Mouse (Mus musculus): Measurements from ENCODE around the gene Iqce. TPM values are rescaled to one million over a fixed set of nuclear protein-coding genes. Genes with fewer than 3 reads are reported as not detected.

The Iqce gene
- total RNA-seq, 2 experiments from 2014 or later: 18.9 to 23.6 TPM

DNA sequence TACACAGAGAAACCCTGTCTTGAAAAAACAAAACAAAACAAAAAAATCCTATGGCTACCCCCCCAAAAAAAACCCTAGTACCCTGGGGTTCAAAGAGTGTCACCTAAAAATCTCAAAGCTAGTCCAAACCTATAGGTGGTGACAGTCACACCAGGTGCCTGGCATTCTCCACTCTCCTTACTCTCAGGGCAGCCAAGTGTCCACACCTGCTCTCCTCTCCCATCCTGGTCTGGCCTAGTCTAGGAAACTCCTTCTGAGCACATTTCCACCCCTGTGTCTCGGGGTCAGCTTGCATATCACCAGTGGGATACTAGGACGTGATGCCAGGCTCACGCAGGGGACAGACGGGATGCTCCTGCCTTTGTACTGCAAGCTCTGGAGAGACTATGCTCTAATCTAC is 62.9 kb downstream of the Iqce start:
- DNase-seq: no peak

DNA sequence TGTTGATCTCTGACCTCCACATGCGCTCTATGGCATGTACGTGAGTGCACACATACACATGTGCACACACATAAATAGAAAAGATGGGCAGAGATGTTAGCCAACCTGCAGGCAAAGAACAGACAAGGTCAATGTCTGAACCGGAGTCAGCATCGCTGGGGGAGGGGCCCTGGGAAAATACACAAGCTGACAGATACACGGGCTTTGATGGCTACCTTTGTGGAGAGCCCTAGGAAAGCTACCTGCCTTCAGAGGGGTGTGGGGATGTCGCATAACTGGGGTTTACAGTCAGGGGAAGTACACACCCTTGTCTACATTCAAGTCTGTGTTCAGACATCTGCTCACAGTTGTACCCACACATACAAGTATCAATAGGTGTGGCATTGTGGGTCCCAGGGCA is 63.7 kb downstream of the Iqce start:
- DNase-seq: no peak

DNA sequence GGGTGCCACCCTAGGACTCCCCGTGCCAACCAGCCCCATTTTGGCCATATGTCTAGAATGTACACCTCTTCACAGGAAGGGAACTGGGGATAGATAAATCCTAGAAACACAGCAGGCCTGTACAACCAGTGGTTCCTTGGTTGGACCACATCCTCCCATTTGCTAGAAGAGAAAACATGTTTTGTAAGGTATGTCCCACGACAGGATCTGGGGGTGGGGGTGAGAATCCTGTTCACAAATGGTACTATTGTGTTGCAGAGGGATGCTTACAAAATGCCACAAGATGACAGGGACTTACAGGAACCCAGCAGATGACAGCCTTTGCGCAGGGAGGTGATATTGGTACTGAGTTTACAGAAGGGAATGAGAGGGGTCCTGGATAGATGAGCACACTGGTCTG is 64.2 kb downstream of the Iqce start:
- DNase-seq: no peak

DNA sequence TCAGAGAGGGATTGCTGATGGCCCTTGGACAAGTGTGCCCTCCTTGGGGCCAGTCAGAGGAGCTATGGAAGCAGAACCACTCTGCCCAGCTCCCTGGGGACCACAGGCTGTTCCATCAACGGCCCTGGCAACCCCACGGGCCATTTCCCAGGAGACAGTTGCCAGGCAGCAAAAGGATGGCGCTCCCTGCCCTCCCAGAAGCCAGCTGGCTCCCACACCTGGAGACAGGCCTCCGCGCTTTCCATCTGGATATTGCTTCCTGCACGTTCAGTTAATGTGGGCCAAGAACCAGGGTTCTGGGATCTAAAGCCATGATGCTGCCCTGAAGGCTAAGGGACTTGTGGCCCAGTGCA is 65.1 kb downstream of the Iqce start:
- peak; percentile 68 for DNase-seq

DNA sequence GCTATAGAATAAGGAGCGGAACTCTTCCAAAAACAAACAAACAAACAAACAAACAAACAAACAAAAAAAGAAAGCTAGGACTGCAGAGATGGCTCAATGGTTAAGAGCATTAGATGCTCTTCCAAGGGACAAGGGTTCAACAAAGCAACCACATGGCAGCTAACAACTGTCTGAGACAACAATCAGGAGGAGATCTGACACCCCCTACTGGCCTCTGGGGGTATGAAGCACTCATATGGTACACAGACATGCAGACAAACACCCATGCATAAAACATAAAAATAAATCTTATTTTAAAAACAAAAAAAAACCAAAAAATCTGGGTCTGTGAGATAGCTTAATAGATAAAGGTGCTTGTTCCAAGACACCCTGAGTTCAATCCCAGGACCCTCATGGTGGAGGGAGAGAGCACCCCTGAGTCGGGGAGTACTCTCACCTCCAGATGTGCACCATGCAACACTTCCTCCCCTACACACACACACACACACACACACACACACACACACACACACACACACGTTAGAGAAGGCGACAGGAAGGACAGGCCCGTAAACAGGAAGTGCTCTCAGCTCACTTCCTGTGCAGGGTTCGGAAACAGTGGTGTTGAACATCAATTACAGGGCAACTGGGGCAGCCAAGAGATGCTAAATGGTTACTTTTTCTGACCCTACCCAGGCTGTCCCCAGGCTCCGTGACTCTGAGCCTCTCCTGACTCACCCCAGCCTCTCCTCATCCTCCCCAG is 65.7 kb downstream of the Iqce start:
- DNase-seq: peak; percentile 31

DNA sequence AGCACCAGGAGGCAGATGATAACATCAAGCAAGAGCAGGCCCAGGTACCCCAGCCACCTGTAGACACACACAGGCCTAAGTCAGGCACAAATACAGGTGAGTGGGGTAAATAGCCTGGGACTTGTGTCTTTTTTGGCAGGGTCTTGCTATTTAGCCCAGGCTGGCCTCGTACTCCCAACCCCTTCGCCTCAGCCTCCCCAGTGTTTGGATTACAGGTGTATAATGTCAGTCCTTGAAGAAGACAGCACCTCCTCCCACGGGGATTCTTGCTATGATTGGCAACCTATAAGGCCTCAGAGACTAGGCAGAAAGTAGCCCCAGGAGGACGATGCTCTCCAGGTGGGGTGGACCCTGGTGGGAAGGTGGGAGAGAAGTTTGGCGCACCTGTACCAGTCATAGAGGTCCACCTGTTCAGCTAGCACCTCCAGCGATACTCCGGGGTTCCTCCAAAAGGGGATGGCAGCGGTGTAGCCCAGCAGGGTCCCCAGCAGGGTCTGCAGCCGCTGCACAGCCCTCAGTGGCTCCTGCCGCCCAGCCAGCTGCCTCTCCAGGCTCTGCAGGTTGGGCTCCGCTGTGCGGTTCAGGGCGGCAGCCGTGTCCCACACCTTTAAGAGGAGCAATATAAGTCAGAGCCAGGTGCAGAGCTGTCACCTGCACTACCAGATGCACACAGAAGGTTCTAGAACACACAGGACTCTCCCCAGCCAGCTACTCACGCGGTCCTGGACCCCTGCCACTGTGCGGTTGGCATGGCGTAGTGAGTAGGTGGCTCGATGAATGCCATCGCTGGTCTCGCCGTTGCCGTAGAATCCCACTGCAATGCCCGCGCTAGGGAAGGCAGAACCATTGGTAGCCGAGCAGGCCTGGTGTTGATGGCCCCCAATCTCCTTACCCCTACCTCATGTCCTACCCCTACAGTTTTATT is 67.1 kb downstream of the Iqce start:
- no peak for DNase-seq

DNA sequence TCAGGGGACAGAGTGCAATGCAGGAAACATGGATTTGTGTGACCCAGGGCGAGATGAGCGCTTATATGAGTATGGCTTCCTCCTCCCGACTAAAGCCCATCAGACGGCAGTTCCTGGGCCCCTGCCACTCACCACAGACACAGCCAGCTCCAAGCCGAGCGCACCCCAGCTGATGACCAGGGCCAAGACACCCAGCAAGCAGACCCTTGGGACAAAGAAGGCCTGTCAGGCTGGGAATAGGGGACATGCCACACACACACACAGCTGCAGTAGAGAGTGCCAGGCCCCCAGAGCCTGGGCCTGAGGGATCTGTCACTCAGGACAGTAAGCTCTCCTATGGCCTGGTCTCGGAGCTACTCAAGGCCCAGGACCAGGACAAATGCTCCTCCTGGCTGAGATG is 68.7 kb downstream of the Iqce start:
- DNase-seq: no peak

DNA sequence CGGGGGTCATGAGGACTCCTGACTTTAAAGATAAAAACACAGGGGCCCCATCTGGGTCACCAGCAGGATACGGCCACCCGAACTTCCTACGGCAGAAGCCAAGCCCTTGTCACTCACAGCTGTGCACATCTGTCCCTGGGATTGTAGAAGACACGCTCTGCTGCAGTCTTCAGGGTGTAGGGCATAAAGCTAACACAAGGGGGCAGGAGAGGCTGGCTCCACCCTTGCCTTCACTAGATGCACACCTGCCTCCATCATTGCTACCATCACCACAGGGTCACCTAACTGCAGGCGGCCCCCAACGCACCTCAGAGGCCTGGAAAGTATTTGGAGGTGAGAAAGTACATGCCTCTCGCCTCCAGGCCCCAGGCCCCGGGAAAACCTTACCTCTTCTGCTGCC is 73.2 kb downstream of the Iqce start:
- peak; percentile 46 for DNase-seq

DNA sequence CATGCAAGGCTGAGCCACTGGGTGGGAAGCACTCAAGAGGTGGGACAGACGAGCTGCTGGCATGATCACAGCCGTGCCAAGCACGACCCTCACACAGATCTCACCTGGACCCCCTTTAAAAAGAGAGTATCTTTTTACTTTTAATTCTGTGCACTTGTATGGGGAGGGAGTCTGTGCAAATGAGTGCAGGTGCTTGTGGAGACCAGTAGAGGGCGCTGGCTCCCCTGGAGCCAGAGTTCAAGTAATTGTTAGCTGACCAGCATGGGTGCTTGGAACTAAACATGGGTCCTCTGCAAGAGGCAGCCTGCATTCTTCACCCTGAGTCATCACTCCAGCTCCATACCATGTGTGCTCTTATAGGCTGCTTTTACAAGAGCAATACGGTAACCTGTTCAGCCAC is 74.6 kb downstream of the Iqce start:
- no peak for DNase-seq

DNA sequence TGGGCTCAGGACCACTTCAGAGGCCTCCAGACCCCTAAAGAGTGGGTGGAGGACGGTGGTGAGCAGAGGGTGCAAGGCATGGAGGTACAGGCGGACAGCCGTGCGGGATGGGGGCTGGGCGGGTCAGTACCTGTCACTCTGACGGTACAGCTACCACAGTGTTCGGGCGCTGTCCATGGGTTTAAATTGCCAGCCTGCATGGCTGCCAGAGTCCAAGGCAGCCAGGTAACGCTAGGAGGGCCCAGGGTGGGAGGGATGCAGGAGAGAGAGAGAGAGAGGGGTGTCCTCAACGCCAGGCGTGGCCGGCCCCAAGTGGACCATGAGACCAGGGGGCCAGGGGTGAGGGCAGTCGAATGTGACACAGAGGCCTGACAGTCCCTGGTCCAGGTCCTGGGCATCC is 77.2 kb downstream of the Iqce start:
- DNase-seq: no peak

DNA sequence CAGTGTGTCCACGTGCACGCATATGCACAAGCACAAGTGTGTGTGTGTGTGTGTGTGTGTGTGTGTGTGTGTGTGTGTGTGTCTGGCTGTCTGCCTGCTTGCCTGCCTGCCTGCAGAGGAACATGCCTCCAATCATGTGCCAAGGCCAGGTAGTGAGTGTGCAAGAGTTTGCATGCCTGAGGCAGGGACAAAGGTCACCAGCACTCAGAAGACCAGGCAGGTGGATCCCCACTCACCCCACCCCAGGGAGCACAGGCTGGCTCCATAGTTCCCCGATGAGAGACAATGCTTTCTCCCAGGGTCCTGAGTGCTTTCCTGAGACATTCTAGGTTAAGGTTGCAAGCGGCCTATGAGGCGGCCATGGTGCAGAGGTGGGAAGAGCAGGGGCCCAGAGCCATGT is 77.9 kb downstream of the Iqce start:
- no peak for DNase-seq

DNA sequence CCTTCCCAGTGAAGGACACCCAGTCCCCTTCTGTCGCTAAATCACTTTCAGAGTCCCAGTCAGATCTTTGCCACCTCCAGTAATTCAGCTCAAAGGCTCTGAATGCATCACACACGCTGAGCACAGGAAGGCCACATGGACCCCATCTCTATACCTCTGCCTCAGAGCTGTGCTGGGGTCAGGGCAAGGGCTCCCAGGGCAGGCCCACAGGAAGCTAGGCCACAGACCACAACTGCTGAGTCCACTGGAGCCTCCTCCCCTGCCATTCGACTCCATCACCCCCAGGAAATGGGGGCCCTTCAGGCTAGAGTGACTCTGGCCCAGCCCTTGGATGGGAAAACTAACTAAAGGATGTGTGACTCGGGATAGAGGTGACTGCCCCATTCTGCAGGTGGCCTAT is 78.4 kb downstream of the Iqce start:
- DNase-seq: no peak

DNA sequence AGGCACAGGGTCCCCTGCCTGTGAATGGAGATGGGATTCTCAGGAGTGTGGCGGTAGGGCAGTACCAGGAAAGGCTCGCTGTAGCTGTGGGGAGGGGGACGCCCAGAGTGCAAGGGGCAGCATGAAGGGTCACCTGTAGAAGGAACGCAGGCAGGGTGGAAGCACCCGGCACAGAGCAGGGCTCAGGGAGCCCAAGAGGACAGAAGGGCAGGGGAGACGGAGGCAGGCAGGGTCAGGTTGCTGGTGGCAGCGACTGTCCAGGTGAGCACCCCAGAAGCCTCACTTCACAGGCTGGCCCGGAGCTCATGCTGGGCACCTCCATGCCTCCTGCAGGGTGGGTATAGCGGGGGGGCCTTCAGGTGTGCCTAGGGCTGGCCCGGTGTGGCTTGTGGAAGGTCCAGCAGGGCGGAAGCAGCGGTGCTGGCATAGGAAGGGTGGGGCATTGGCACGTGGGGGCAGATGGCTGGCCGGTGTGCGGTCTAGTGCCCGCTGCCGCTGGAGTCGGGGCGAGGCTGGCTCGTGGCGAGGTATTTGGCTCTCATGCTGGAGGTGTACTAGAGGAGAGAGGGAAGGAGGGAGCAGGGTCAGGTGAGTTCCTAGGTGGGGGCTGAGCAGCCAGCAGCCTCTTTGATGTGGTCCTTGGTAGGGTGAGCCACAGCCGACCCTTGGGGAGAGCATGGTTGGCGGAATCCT is 79.1 kb downstream of the Iqce start:
- no peak for DNase-seq

DNA sequence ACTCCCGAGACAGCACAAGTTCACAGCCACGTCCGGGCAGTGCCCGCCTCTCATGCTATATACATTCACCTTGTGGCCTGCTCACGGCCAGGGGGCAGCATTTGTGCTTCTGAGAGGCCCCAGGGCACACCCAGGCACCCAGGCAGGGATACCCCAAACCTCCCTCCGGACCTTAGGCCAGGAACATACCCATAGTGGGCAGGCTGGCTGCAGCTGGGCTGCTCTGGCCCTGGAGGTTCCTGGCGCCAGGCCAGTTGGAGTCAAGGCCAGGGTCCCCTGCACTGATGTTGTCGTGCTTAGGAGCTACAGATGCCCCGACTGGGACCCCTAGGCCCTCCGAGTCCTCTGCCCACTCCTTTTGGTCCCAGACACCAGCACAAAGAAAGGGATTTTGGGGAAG is 80.7 kb downstream of the Iqce start:
- peak; percentile 69 for DNase-seq

DNA sequence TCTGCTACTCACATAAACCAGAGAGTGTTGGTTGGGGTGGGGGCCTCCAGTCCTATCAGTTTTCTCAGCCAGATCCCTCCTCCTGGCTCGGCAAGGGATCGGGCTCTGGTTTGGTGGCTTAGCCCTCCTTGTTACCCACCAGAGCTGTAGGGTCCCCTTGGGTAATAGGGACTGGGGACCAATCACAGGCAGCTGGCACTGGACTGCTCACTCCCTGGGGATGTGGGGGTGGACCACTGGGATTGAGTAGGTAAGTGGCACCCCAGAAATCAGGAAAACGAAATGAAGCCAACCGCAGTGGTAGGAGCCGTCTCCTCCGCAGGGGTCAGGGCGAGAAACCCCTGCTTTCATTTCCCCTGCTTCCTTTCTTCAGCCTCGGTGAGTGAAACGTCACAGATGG is 81.1 kb downstream of the Iqce start:
- no peak for DNase-seq

DNA sequence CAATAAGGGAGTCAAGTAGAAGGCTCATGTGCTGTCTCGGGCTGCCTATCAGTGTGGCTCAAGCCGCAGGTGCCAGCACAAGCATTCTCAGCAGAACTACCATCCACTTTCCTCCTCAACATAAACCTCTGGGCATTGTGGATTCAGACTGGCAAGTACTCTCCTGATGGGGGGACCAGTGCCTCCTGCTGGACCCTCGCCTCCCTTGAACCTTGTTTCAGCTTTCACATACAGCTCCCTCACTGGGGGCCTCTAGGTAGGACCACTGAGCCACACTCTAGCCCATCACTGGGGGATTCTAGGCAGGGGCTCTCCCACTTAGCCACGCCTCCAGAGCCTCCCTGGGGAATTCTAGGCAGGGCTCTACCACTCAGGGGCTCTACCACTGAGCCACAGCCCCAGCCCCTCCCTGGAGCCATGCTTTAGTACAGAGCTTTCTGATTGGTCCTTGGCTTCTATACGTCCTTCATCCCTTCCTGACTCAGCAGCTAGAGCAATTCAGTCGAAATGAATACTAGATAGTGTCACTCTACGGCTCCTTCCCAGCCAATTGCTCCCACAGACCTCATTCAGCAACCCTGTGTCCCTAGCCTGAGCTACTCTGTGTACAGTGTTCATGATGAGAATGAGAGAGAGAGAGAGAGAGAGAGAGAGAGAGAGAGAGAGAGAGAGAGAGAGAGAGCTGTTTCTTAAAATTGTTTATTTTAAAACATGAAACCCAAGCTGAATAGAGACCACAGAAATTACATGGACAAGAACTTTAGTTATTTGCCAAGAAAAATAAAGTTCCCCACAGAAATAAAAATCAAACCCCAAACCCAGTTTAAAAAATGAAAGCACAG is 82.1 kb downstream of the Iqce start:
- DNase-seq: no peak

DNA sequence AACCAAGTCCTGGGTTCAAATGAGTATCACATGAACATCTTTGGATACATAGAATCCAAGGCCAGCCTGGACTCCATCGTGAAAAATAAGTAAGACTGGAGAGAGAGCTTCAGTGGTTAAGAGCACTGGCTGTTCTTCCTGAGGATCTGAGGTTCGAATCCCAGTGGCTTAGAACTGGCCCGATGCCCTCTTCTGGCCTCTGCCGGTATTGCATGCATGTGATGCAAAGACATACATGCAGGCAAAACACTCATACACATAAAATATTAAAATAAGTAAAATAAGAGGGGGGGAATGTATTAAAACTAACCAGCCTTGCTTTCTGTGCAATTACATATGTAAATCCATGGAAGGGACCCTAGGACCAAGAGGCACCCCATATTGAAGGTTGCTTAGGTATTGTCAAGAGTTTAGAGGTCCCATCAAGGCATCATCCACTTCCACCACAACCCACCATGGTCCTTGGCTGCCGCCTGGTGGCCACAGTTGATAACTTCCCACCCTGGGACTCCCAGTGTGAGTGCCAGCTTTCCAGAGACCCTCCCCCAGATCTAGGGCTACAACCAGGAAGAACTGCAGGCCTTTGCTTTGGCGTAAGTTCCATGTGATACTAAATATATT is 82.9 kb downstream of the Iqce start:
- peak; percentile 85 for DNase-seq

DNA sequence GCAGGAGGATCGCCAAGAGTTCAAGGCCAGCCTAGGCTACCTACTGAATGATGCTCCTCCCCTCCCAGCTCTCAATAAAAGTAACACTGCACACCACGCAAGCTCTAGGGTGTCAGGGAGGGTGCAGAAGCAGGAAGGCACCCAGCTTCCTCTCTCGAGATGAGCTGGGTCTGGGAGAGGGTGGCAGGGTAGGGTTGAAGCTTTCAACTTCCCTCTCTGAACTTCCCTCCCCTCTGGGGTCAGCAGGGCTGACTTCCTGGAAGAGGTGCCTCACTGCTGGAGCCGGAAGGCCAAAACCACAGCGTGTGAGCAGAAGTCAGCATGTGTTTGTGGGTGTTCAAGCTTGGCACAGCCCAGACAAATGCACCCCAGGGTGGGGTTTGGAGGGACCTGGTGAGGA is 84.5 kb downstream of the Iqce start:
- DNase-seq: peak; percentile 37

DNA sequence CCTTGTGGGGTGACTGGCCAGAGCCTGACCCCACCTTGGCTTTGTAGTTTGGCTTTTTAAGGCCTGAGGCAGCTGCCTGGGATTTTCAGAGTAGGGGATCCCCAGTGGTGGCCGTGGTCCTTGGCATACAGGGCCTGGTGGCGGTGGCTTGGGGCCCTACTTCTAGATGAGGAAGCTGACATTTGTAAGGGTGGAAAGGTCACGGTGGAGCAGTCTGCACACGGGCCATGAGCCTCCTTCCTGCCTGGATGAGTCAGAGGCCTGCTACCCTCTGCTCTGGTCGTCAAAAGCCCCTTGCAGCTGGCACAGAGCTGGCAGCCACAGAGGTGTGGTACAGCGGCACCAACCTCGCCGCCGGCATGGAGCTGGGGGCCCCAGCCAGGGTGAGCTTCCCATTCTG is 85.5 kb downstream of the Iqce start:
- DNase-seq: peak; percentile 37

DNA sequence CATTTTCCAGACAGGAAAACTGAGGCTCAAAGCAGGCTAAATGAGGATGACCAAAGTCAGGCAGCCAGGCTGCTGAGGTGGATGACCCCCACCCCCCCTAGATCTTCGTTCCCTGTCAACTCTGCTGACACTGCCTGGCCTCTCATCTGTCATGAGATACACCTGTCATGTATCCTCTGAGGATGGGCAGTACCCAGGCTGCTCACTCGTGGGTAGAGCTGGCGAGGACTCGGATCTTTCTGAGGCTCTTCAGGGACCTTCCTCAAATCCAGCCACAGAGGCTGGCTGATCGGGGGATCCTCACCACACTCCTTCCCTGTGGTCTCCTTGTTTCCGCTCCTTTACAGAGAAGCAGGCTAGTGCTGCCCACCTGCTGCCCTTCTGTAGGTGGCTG is 86.1 kb downstream of the Iqce start:
- DNase-seq: no peak

DNA sequence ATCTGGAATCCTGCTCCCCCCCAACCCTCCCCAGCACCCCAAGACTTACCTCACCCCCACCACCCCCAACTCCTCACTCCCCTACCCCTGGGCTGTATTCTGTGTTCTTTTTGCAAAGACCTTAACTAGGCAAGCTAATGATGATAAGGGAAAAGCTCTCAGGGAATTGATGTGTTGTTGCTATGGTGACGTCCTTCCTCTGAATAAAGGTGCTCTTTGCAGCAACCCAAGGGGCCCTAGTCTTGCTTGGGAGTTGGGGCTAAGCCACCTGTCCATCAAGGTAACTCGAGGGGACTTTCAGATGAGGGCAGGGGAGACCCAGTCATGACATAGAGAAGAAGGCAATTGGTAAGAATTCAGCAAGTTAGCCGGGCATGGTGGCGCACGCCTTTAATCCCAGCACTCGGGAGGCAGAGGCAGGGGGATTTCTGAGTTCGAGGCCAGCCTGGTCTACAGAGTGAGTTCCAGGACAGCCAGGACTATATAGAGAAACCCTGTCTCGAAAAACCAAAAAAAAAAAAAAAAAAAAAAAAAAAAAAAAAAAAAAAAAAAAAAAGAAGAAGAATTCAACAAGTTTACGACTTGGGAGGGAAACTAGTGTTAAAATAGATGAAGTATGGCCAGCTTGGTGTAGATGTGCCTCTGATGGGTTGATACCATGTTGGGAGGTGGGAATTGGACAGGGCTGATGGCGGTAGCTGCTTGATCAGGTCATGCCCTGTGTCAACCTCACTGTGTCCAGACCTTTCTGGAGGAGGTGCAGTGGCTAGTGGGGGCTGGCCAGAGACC is 86.7 kb downstream of the Iqce start:
- no peak for DNase-seq
